Mouse (Mus musculus) liver, adult 2 months (tissue): ENCODE measurements at regions not wholly inside any gene's neighbourhood (a gene's known extent, or its start where the extent isn't known, plus 50 kb on each side); places are given as distances from the start of the nearest gene placed in this dataset.
A peak's percentile ranks its signal among the peaks of the same experiment; 100 is the strongest.

Experiments used
- DNase-seq: peaks from one replicate; pipeline ENCODE4 v3.0.0-alpha.2; 2011; ENCODE audit warnings: low read depth, low spot score; ENCODE audit errors: extremely low read depth
- H3K27ac ChIP-seq: fragments of 200-500 bp; replicated peaks from 2 replicates; pipeline ENCODE4 v1.5.1; 2012; ENCODE audit warnings: low read depth, mild to moderate bottlenecking, control low read depth, inconsistent platforms, low read length; ENCODE audit not compliant: insufficient read depth
- H3K27me3 ChIP-seq: fragments of 200-500 bp; 2 replicates; pipeline ENCODE4 v1.6.1; 2012; ENCODE audit warnings: mild to moderate bottlenecking, moderate library complexity, low read length, inconsistent platforms; ENCODE audit not compliant: control insufficient read depth, insufficient read depth
- H3K36me3 ChIP-seq: fragments of 200-500 bp; 2 replicates; pipeline ENCODE4 v1.6.1; 2012; ENCODE audit warnings: low read length, inconsistent platforms; ENCODE audit not compliant: control insufficient read depth, insufficient read depth
- H3K4me1 ChIP-seq: fragments of 200-500 bp; 2 replicates; pipeline ENCODE4 v1.6.1; 2011; ENCODE audit warnings: low read length; ENCODE audit not compliant: control insufficient read depth, insufficient read depth
- H3K4me3 ChIP-seq: fragments of 200-500 bp; 2 replicates; pipeline ENCODE4 v1.5.1; 2011; ENCODE audit warnings: low read depth, mild to moderate bottlenecking, control low read depth, low read length, moderate library complexity; ENCODE audit not compliant: insufficient read depth
- H3K79me2 ChIP-seq: fragments of 200-500 bp; 2 replicates; pipeline ENCODE4 v1.6.1; 2012; ENCODE audit warnings: inconsistent platforms, mild to moderate bottlenecking, low read length, moderate library complexity; ENCODE audit not compliant: control insufficient read depth, insufficient read depth
- H3K9ac ChIP-seq: fragments of 200-500 bp; 2 replicates; pipeline ENCODE4 v1.6.1; 2012; ENCODE audit warnings: low read depth, mild to moderate bottlenecking, control low read depth, inconsistent platforms, low read length
- CTCF ChIP-seq: fragments of 200-500 bp; IDR thresholded peaks from 2 replicates; pipeline ENCODE4 v1.5.1; 2011; ENCODE audit warnings: low read depth, low read length, control low read depth
- POLR2A ChIP-seq: fragments of 200-500 bp; IDR thresholded peaks from 2 replicates; pipeline ENCODE4 v1.6.1; 2011; ENCODE audit warnings: low read length, control low read depth; ENCODE audit not compliant: insufficient read depth; ENCODE audit errors: extremely low read depth
- WGBS: fragments of 180-500 bp; shearing (Covaris S2); methylation state at CpG from one replicate; pipeline ENCODE4 v1.1.7; 2018; 5-methylcytosine and 5-hydroxymethylcytosine counted together

DNA sequence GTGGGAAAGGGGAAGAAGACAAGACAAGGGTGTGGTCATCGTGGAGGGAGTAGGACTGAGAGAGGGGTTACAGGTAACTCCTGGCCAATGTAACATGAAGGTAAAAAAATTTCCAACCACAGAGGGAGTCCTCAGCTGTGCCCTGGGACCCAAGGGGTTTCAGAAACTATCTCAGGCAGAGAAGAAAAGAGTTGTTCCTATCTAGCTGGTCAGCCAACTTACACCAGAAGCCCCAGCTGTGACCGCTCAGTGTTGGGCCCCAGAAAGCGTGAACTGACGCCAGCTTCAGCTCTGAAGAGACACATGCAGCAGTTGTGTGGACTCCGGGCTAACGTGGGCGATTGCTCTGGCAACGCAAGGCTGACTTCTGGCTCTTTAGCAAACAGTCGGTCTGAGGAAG is 52.2 kb downstream of the Rhob start:
- no peaks in the 10 kb centered on the region for H3K36me3 ChIP-seq
- DNase-seq, result no peak
- H3K79me2 ChIP-seq, result no peaks in the 10 kb centered on the region
- H3K9ac ChIP-seq, result no peak overlapping the region
- TF ChIP-seq POLR2A (no peak), CTCF (no peak)
- peaks cover 15% of the 10 kb centered on the region for H3K4me1 ChIP-seq
- H3K27me3 ChIP-seq, result no peaks in the 10 kb centered on the region
- 50% methylated on average over 9 of the region's 9 CpGs for WGBS
- no peak overlapping the region for H3K4me3 ChIP-seq
- no peak overlapping the region for H3K27ac ChIP-seq

DNA sequence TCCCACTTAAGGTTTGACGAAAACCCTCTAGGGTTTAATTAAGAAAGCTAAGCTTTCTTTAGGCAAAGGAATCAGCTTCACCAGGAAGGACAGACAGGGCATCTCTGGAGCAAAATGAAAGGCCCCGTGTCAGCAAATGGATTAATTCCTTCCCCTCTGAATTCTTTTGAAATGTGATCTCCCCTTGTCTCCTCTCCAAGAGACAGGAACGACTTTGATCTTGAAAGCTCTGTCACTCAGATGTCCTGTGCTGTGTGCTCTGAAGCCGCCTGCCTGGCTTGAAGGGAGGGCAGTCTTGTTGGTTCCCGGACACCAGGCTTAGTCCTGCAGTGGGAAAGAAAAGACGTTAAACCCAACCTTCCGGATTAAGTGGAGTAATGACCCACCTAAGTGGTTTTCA is 52.8 kb downstream of the Rhob start:
- Histone ChIP-seq H3K4me1 (peaks cover 15% of the 10 kb centered on the region), H3K79me2 (no peaks in the 10 kb centered on the region), H3K36me3 (no peaks in the 10 kb centered on the region), H3K27ac (no peak overlapping the region), H3K9ac (no peak overlapping the region), H3K27me3 (no peaks in the 10 kb centered on the region), H3K4me3 (no peak overlapping the region)
- no peak for DNase-seq
- TF ChIP-seq CTCF (no peak), POLR2A (no peak)
- WGBS, result 48% methylated on average over 7 of the region's 7 CpGs

DNA sequence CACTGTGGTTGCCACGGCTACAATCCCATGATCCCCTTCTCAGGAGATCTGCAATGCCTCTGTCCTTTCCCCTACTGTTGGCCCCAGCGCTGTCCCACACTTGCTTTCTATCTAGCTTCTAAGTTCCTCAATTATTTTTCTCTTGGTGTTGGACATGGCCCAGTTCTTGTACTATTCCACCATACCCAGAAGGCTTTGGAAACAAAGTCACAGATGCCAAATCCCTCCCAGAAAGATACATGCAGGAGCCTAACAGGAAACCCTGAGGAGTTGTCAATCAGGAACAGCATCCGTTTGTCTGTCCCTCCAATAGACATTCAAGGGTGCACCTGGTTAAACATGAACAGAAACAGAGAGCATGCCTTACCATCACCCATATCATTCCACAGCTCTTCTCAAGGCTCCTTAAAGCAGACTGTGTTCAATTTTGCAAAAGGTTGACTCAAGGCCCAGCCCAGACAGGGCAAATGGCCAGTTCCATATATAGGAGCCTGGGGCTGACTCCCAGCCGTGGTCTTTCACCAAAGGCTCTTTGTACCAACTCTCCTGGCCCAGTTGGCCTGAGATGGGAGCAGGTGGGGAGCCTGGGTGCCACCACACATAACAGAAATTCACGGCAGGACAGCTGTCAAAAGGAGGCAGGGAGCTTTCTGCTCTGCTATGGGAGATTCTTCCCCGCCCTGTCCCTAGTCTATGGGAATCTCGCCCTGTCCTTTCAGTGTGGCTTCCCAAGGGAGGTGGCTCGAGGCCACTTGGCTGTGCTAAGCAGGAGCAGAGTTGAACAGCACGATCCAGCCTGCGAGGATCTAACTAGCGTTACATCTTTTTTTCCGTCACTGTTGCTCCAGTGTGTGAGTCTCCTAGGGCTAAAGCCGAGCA is 54.6 kb downstream of the Rhob start:
- TF ChIP-seq CTCF (no peak), POLR2A (no peak)
- WGBS, result 94% methylated on average over 13 of the region's 13 CpGs
- H3K4me3 ChIP-seq, result no peak overlapping the region
- no peaks in the 10 kb centered on the region for H3K79me2 ChIP-seq
- DNase-seq, result no peak
- H3K4me1 ChIP-seq, result peaks cover 20% of the 10 kb centered on the region
- no peak overlapping the region for H3K9ac ChIP-seq
- H3K27me3 ChIP-seq, result no peaks in the 10 kb centered on the region
- H3K27ac ChIP-seq, result 0 out of 2 replicates have a peak overlapping the region, but pooled peaks have one; percentile 22
- no peaks in the 10 kb centered on the region for H3K36me3 ChIP-seq

DNA sequence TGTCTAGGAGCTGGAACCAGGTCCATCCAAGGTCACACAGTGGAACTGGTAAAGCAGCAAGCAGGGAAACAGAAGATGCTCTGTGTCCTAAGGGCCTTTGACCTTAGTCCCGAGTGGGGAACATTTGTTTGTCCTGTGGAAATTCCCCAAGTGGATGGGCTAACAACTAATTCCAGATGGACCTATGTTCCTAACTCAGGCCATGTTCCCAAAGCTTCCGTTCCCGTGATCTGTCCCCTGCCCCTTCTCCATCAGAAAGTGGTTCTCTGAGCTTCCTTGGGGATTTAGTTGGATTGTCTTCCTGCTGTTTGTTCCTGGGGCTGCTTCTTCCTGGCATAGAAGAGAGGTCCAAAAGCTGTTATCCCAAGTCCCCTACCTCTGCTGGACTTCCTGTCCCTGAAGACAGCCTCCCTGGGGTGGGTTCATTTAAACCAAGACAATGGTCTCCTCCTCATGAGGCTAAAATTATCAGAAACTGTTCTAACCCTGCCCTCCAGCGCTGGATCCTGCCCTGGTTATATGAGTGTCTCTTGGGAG is 55.8 kb downstream of the Rhob start:
- Histone ChIP-seq H3K4me3 (no peak overlapping the region), H3K27ac (peak overlapping the region; percentile 73), H3K4me1 (peaks cover 20% of the 10 kb centered on the region), H3K36me3 (no peaks in the 10 kb centered on the region), H3K27me3 (no peaks in the 10 kb centered on the region), H3K9ac (no peak overlapping the region), H3K79me2 (no peaks in the 10 kb centered on the region)
- peak; percentile 71 for DNase-seq
- 26% methylated on average over 4 of the region's 4 CpGs for WGBS
- TF ChIP-seq POLR2A, result no peak
- no peak for TF ChIP-seq CTCF

DNA sequence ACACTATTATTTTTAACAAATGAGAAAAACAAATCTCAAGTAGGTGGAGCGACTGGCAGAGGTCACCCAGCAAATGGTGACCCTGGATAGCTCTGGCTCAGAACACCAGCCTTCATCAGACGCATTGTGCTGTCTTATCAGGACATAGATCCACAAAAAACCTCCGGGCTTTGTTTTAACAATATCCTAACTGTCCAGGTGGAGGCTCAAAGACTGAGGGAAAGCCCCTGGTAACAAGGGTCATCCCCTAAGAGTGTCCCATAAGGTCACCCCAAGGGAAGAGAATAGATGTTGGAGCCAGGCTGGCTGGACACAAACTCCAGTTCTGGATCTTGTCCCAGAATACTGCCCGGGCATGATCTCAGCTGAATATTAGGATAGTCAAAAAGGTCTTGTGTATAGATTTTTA is 56.6 kb downstream of the Rhob start:
- Histone ChIP-seq H3K4me1 (peaks cover 20% of the 10 kb centered on the region), H3K36me3 (no peaks in the 10 kb centered on the region), H3K4me3 (no peak overlapping the region), H3K27ac (peak overlapping the region; percentile 73), H3K9ac (no peak overlapping the region), H3K79me2 (no peaks in the 10 kb centered on the region), H3K27me3 (no peaks in the 10 kb centered on the region)
- peak; percentile 88 for DNase-seq
- 7% methylated on average over 4 of the region's 4 CpGs for WGBS
- TF ChIP-seq POLR2A (no peak), CTCF (no peak)

DNA sequence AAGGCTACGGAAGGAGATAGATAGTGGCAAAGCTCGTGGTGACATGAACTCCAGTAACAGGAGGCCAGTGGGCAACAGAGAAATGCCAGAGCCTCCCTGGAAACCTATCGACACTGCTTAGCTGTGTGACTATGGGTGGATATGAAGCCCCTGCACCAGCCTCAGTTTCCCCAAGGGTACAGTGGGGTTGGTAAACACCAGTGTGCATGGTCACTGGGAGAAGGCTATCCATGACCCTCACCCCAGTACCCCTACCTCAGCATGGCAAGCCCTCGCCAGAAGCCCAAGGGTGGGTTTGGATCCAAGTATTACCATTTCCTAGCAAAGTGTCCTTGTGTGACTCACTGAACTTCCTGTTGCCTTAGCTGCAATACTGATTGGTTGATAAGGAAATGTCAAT is 58.5 kb downstream of the Rhob start:
- Histone ChIP-seq H3K36me3 (no peaks in the 10 kb centered on the region), H3K4me1 (peaks cover 21% of the 10 kb centered on the region), H3K4me3 (no peak overlapping the region), H3K27me3 (no peaks in the 10 kb centered on the region), H3K9ac (no peak overlapping the region), H3K79me2 (no peaks in the 10 kb centered on the region), H3K27ac (no peak overlapping the region)
- no peak for TF ChIP-seq CTCF
- TF ChIP-seq POLR2A, result no peak
- WGBS, result 76% methylated on average over 4 of the region's 4 CpGs
- DNase-seq, result no peak
